34 mouse cellular contexts compared by ENCODE assay signal in the genomic region with DNA sequence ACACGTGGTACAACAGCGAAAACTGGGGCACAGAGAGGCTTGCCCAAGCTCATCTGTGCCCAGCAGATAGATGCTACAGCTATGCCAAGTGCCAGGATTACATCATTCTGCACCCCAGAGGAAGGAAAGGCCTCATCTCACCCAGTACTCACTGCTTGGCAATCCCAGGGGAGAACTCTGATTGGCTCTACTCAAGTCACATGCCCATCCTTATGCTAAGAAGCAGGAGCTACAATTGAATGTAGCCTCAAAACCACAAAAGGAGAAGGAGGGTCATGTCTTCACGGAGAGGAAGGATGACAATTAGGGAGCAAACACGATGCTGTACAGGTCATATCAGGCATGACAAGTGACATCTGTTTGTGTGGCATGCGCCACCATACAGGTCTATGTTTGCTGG. TPM values are rescaled to one million over a fixed set of nuclear protein-coding genes. Genes with fewer than 3 reads are reported as not detected.
DNase-seq lines count a peak whose midpoint lies in the region; ATAC-seq lines count a peak whose summit lies in the region.
"Had no signal": no experiment of that assay in that cellular context is flagged by ENCODE, and none has a peak within 500 bp of the region (broad histone marks: within the 10 kb centered on the region; RNA-seq: fewer than 3 reads in every experiment).

No protein-coding gene starts in this region.

- no peak overlapping the region for H3K27ac ChIP-seq in midbrain, embryonic 16.5 days (ENCODE audit: low read length)
- H3K27ac ChIP-seq: embryonic facial prominence, embryonic 12.5 days; forebrain, embryonic 10.5 days; heart, adult 2 months; hindbrain, embryonic 12.5 days; hindbrain, postnatal 0 days; intestine, embryonic 15.5 days; kidney, postnatal 0 days; left cerebral cortex, adult 2 months; limb, embryonic 12.5 days; liver, embryonic 15.5 days; neural tube, embryonic 13.5 days had no signal

- ATAC-seq in hematopoietic stem cell, adult 5-6 weeks (replicated peaks in 1 of 2; ENCODE audit: insufficient read depth in 1 of 2, low FRiP score in 2 of 2, low TSS enrichment in 1 of 2, low read depth in 1 of 2, poor library complexity in 2 of 2, severe bottlenecking in 2 of 2) = peak; percentile 27 to 68; a peak in 1 of 4 replicates
- ATAC-seq in midbrain, embryonic 16.5 days = no peak
- ATAC-seq: hindbrain, postnatal 0 days; intestine, embryonic 15.5 days had no signal

- H3K4me1 ChIP-seq in midbrain, embryonic 16.5 days (ENCODE audit: control insufficient read depth, insufficient read depth, low read length) = no peaks in the 10 kb centered on the region
- H3K4me1 ChIP-seq: embryonic facial prominence, embryonic 12.5 days; forebrain, embryonic 10.5 days; hindbrain, embryonic 12.5 days; intestine, embryonic 15.5 days; limb, embryonic 12.5 days; liver, embryonic 15.5 days; neural tube, embryonic 13.5 days had no signal

- H3K4me2 ChIP-seq in midbrain, embryonic 16.5 days (ENCODE audit: low read length) = no peak overlapping the region
- H3K4me2 ChIP-seq: embryonic facial prominence, embryonic 12.5 days; hindbrain, embryonic 12.5 days; intestine, embryonic 15.5 days; limb, embryonic 12.5 days; liver, embryonic 15.5 days; lung, embryonic 14.5 days; midbrain, embryonic 11.5 days; neural tube, embryonic 13.5 days had no signal

- H3K36me3 ChIP-seq in midbrain, embryonic 16.5 days (ENCODE audit: control insufficient read depth, insufficient read depth, low read length) = no peaks in the 10 kb centered on the region
- H3K36me3 ChIP-seq: embryonic facial prominence, embryonic 12.5 days; forebrain, embryonic 10.5 days; G1E; hindbrain, embryonic 12.5 days; intestine, embryonic 15.5 days; limb, embryonic 12.5 days; liver, embryonic 15.5 days; neural tube, embryonic 13.5 days had no signal

- no peak overlapping the region for H3K9ac ChIP-seq in midbrain, embryonic 16.5 days (ENCODE audit: low read depth, low read length)
- H3K9ac ChIP-seq: embryonic facial prominence, embryonic 12.5 days; hindbrain, embryonic 12.5 days; intestine, embryonic 15.5 days; limb, embryonic 12.5 days; liver, embryonic 15.5 days; lung, embryonic 14.5 days; neural tube, embryonic 13.5 days had no signal

- 0 out of 2 replicates have a peak, but pooled peaks cover 3% of the 10 kb centered on the region for H3K9me3 ChIP-seq in midbrain, embryonic 16.5 days (replicated peaks; ENCODE audit: control insufficient read depth, low read length, poor library complexity, severe bottlenecking)
- H3K9me3 ChIP-seq: embryonic facial prominence, embryonic 12.5 days; forebrain, embryonic 10.5 days; hindbrain, embryonic 12.5 days; intestine, embryonic 15.5 days; limb, embryonic 12.5 days; liver, embryonic 15.5 days; neural tube, embryonic 13.5 days had no signal

- DNase-seq in heart, adult 11 months = peak; percentile 70
- DNase-seq in heart, adult 8-10 months (ENCODE audit: low spot score) = no peak
- peak; percentile 29 for DNase-seq in MEL-GATA-1-ER (ENCODE audit: extremely low read depth, low read depth)
- DNase-seq in spleen, adult 12 weeks (ENCODE audit: low spot score) = no peak
- DNase-seq in gastrocnemius, postnatal 4 days (ENCODE audit: low spot score in 2 of 2) = no peak
- DNase-seq: adrenal gland, postnatal 25 days; cerebellum, adult 8-10 months; cerebellum, postnatal 25 days; gastrocnemius, postnatal 14 days; heart, postnatal 14 days; kidney, adult 8-10 months; kidney, postnatal 4 days; layer of hippocampus, adult 9-11 months; lung, embryonic 14.5 days; lung, postnatal 14 days; right cerebral cortex, postnatal 4 days; thymus, adult 2 months; thymus, postnatal 36 days had no signal

- H3K4me3 ChIP-seq in midbrain, embryonic 16.5 days (ENCODE audit: low read depth, low read length) = no peak overlapping the region
- H3K4me3 ChIP-seq: embryonic facial prominence, embryonic 12.5 days; forebrain, embryonic 10.5 days; heart, adult 2 months; hindbrain, embryonic 12.5 days; intestine, embryonic 15.5 days; left cerebral cortex, adult 2 months; limb, embryonic 12.5 days; liver, embryonic 15.5 days; neural tube, embryonic 13.5 days had no signal

- WGBS in midbrain, embryonic 16.5 days = 83% methylated on average over 5 of the region's 5 CpGs

- H3K27me3 ChIP-seq in midbrain, embryonic 16.5 days (ENCODE audit: control insufficient read depth, insufficient read depth, low read depth, low read length) = no peaks in the 10 kb centered on the region; the same call in 1 of the 2 replicates
- H3K27me3 ChIP-seq: embryonic facial prominence, embryonic 12.5 days; intestine, embryonic 15.5 days; liver, embryonic 15.5 days; neural tube, embryonic 13.5 days had no signal

RNA-seq across cellular contexts. Expression of gene Foxo6, which starts 26.2 kb away (rescaled TPM):
- total RNA-seq in heart, adult 8-10 months (2022) = 1 to 10 TPM; 2.3 to 6.3 (median 3.3) TPM
- 0.31 TPM in 1 of 2 replicates, not detected in the other for total RNA-seq in hematopoietic stem cell, adult 5-6 weeks (2017)
- 10 to 100 TPM in 1 of 2 experiments, 1 to 10 TPM in 1; 8.8 to 10.2 TPM for total RNA-seq in gastrocnemius, postnatal 4 days (2021)
- polyA plus RNA-seq in midbrain, embryonic 16.5 days (2015; fragmentation: Nextera tagmentation; extraction: Ambion mirVana) = 1.1 and 1.4 TPM in 2 replicates
- total RNA-seq: G1E; liver, adult 2 months had no signal
- polyA plus RNA-seq: G1E; liver, embryonic 15.5 days had no signal

Comparison
In these comparisons a context has a peak if more than half of its experiments do, and no peak if none do; other contexts are left out.
1. DNase-seq: peak in heart, adult 11 months (single experiment) and MEL-GATA-1-ER (single experiment); none in heart, adult 8-10 months (single experiment), spleen, adult 12 weeks (single experiment) and gastrocnemius, postnatal 4 days (0 of 2).